Mouse (Mus musculus) embryonic facial prominence, embryonic 10.5 days (tissue): ENCODE measurements around the gene Gm2035. TPM values are rescaled to one million over a fixed set of nuclear protein-coding genes. Genes with fewer than 3 reads are reported as not detected.
"Not testable (repeated sequence)": the region's sequence is repeated elsewhere in the genome, so short reads cannot be mapped to it uniquely, and the experiment has no call there.

ENCODE experiments used
- DNase-seq: peaks from one replicate; pipeline ENCODE4 v3.0.0-alpha.2; 2017; ENCODE audit warnings: low spot score
- H3K27ac ChIP-seq: fragments of 300-500 bp; sonication (generic); replicated peaks from 2 replicates; pipeline ENCODE4 v1.5.1; 2016; ENCODE audit warnings: mild to moderate bottlenecking
- H3K27me3 ChIP-seq: fragments of 300-500 bp; sonication (generic); replicated peaks from 2 replicates; pipeline ENCODE4 v1.6.1; 2016; ENCODE audit warnings: low read depth, mild to moderate bottlenecking; ENCODE audit not compliant: poor library complexity, severe bottlenecking
- H3K36me3 ChIP-seq: fragments of 300-500 bp; sonication (generic); replicated peaks from 2 replicates; pipeline ENCODE4 v1.6.1; 2016; ENCODE audit warnings: mild to moderate bottlenecking, moderate library complexity
- H3K4me1 ChIP-seq: fragments of 300-500 bp; sonication (generic); 2 replicates; pipeline ENCODE4 v1.6.1; 2016
- H3K4me3 ChIP-seq: fragments of 300-500 bp; sonication (generic); 2 replicates; pipeline ENCODE4 v1.5.1; 2016; ENCODE audit warnings: mild to moderate bottlenecking, moderate library complexity
- H3K9me3 ChIP-seq: fragments of 300-500 bp; sonication (generic); 2 replicates; pipeline ENCODE4 v1.6.1; 2016; ENCODE audit warnings: mild to moderate bottlenecking
- WGBS: fragments of 180-500 bp; shearing (Covaris S2); methylation state at CpG from one replicate; pipeline ENCODE4 v1.1.7; 2016; 5-methylcytosine and 5-hydroxymethylcytosine counted together
- polyA plus RNA-seq: library from polyadenylated mRNA; unstranded; fragments of >200 nt; fragmentation: Nextera tagmentation; extraction: Ambion mirVana; gene quantifications from 2 replicates; pipeline ENCODE4 v1.2.1, GENCODE M21; 2016

The Gm2035 gene
- not detected in 2 replicates for polyA plus RNA-seq

- H3K27ac ChIP-seq, H3K9me3 ChIP-seq, H3K4me3 ChIP-seq, DNase-seq, H3K4me1 ChIP-seq, H3K36me3 ChIP-seq, H3K27me3 ChIP-seq: not testable (repeated sequence)
- 81% methylated on average over 2 of the region's 2 CpGs for WGBS
Measured at GRCm38 (mm10) chr12:87919721-87920120, at the start of gene Gm2035. TSS of gene Gm2035 (minus strand) at chr12:87919857.

GRCm38 (mm10) chr12:87953780-87954179, 34.1 kb upstream of the Gm2035 start, which contains the start of gene Gm2042:
TSS of gene Gm2042 (plus strand) at chr12:87954080.
- 90% methylated on average over 2 of the region's 2 CpGs for WGBS
- H3K4me3 ChIP-seq, H3K36me3 ChIP-seq, H3K9me3 ChIP-seq, H3K4me1 ChIP-seq, H3K27me3 ChIP-seq, H3K27ac ChIP-seq, DNase-seq: not testable (repeated sequence)

DNA sequence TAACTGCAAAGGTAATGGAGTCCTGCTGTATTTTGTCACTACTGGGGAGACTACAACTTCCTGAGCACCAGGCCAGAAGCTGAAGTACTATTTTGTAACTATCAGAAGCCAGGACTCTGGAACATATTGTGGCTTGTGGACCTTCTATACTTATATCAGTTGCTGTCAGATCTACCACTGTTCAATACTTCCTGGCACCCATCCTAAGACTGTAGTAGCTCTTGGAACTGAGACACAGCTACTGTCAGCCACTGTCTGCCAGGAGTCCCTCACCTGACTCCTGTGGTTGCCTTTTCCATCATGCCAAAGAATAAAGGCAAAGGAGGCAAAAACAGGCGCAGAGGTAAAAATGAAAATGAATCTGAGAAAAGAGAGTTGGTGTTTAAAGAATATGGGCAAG, 24.6 kb downstream of the Gm2035 start, which contains the start of gene Gm2022:
Gene Gm2022 (plus strand): TSS at position 301 of the 400 bp plus-strand sequence.
- not testable (repeated sequence) for H3K27me3 ChIP-seq, H3K27ac ChIP-seq, H3K4me1 ChIP-seq, DNase-seq, H3K9me3 ChIP-seq, H3K36me3 ChIP-seq, H3K4me3 ChIP-seq
- WGBS = 88% methylated on average over 1 of the region's 1 CpGs

DNA sequence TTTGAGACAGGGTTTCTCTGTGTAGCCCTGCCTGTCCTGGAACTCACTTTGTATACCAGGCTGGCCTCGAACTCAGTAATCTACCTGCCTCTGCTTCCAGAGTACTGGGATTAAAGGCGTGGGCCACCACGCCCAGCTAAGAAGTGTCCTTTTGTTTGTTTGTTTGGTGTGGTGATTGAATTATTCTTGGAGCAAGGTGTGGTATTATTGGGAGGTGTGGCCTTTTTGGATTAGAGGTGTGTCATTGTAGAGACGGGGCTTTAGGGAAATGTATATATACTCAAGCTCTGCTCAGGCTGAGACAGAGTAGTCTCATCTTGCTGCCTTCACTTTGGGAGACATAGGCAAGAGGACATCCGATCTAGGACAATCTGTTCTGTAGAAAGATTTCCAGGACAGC, 45.9 kb downstream of the Gm2035 start, which contains the start of gene Gm2016:
Gene Gm2016 (plus strand): TSS at position 301 of the 400 bp plus-strand sequence.
- 86% methylated on average over 5 of the region's 5 CpGs for WGBS
- H3K9me3 ChIP-seq, DNase-seq, H3K27me3 ChIP-seq, H3K27ac ChIP-seq, H3K4me1 ChIP-seq, H3K36me3 ChIP-seq, H3K4me3 ChIP-seq: not testable (repeated sequence)

Other genes starting within 250 kb of the Gm2035 start
- not detected in 2 replicates for gene Gm21319, start 144.1 kb downstream of the Gm2035 start, polyA plus RNA-seq
- gene Gm21936, start 124.3 kb downstream of the Gm2035 start, polyA plus RNA-seq = not detected in 2 replicates
- gene BB287469, start 103.3 kb downstream of the Gm2035 start, polyA plus RNA-seq = not detected in 2 replicates
- gene Gm2001, start 77.5 kb downstream of the Gm2035 start, polyA plus RNA-seq = not detected in 2 replicates
- gene Gm2016, start 45.8 kb downstream of the Gm2035 start, polyA plus RNA-seq = not detected in 2 replicates
- gene Gm2022, start 24.5 kb downstream of the Gm2035 start, polyA plus RNA-seq = not detected in 2 replicates
- not detected in 2 replicates for gene Gm2042, start 34.2 kb upstream of the Gm2035 start, polyA plus RNA-seq
- gene Gm2075, start 92.0 kb upstream of the Gm2035 start, polyA plus RNA-seq = not detected in 2 replicates
- gene Gm6803, start 98.9 kb upstream of the Gm2035 start, polyA plus RNA-seq = not detected in 2 replicates
- not detected in 2 replicates for gene Gm2056, start 107.1 kb upstream of the Gm2035 start, polyA plus RNA-seq
- not detected in 2 replicates for gene Gm16368, start 163.8 kb upstream of the Gm2035 start, polyA plus RNA-seq